Mouse (Mus musculus) urinary bladder, postnatal 4 days (tissue): ENCODE results near the gene Rbp3.

ENCODE experiments used
- DNase-seq, 2 experiments: peaks; one replicate each; pipeline ENCODE4 v3.0.0; 2021 to 2022; ENCODE audit warnings: low spot score in 2 of 2

The Rbp3 gene

GRCm38 (mm10) chr14:33953761-33954160 is at the start of gene Rbp3:
Rbp3 (plus strand) TSS chr14:33954003.
- no peak for DNase-seq

GRCm38 (mm10) chr14:33904851-33905250 is 49.0 kb upstream of the Rbp3 start:
- DNase-seq = no peak

- no peak for DNase-seq
These were observed 40.1 kb upstream of the Rbp3 start for GRCm38 (mm10) chr14:33913727-33914126.

GRCm38 (mm10) chr14:33914206-33914605 is 39.6 kb upstream of the Rbp3 start:
- no peak for DNase-seq

GRCm38 (mm10) chr14:33920727-33921559 is 32.9 kb upstream of the Rbp3 start:
- DNase-seq = no peak

- no peak for DNase-seq
These were observed 31.0 kb upstream of the Rbp3 start for GRCm38 (mm10) chr14:33922771-33923167.

- peak in 1 of 2 experiments; percentile 32 for DNase-seq
These were observed 30.4 kb upstream of the Rbp3 start, which contains the start of gene Gdf10 for GRCm38 (mm10) chr14:33923168-33924070. Gdf10 (plus strand) TSS chr14:33923587.

GRCm38 (mm10) chr14:33931853-33932252 is 21.9 kb upstream of the Rbp3 start:
- no peak for DNase-seq

GRCm38 (mm10) chr14:33932935-33933703 is 20.7 kb upstream of the Rbp3 start:
- DNase-seq = no peak

GRCm38 (mm10) chr14:33933778-33934317 is 20.0 kb upstream of the Rbp3 start:
- no peak for DNase-seq

- no peak for DNase-seq
These were observed 14.7 kb upstream of the Rbp3 start for GRCm38 (mm10) chr14:33939117-33939516.

GRCm38 (mm10) chr14:33940739-33941138 is 13.1 kb upstream of the Rbp3 start, which contains the start of gene Gdf2:
Gdf2 (plus strand) TSS chr14:33941039.
- DNase-seq = no peak

GRCm38 (mm10) chr14:33942222-33942621 is 11.6 kb upstream of the Rbp3 start:
- no peak for DNase-seq

GRCm38 (mm10) chr14:33946125-33946524 is 7.7 kb upstream of the Rbp3 start:
- DNase-seq = no peak

- DNase-seq = no peak
These were observed 1.4 kb upstream of the Rbp3 start for GRCm38 (mm10) chr14:33952233-33952981.

GRCm38 (mm10) chr14:33956055-33956454 is 2.3 kb downstream of the Rbp3 start:
- no peak for DNase-seq

GRCm38 (mm10) chr14:33958186-33958585 is 4.4 kb downstream of the Rbp3 start:
- no peak for DNase-seq

GRCm38 (mm10) chr14:33958841-33959240 is 5.0 kb downstream of the Rbp3 start:
- no peak for DNase-seq

- no peak for DNase-seq
These were observed 5.5 kb downstream of the Rbp3 start for GRCm38 (mm10) chr14:33959341-33959740.

- no peak for DNase-seq
These were observed 11.9 kb downstream of the Rbp3 start for GRCm38 (mm10) chr14:33965675-33966074.

- DNase-seq = no peak
These were observed 18.9 kb downstream of the Rbp3 start for GRCm38 (mm10) chr14:33972679-33973078.
